Mouse (Mus musculus) T-cell, adult 2 months (primary cell): ENCODE data around the gene D5Ertd579e.

Experiments used
- DNase-seq: peaks from one replicate; pipeline ENCODE4 v3.0.0; 2022; ENCODE audit warnings: low spot score

Gene D5Ertd579e

GRCm38 (mm10) chr5:36695461-36696231 lies at the start of gene D5Ertd579e:
Gene D5Ertd579e (minus strand): TSS chr5:36696024.
- DNase-seq: peak; percentile 89

- DNase-seq: peak; percentile 68
These were observed 46.5 kb upstream of the D5Ertd579e start for GRCm38 (mm10) chr5:36742126-36742848.

GRCm38 (mm10) chr5:36739829-36740228 lies 44.0 kb upstream of the D5Ertd579e start:
- DNase-seq: no peak

- DNase-seq: no peak
These were observed 43.2 kb upstream of the D5Ertd579e start for GRCm38 (mm10) chr5:36738799-36739615.

- DNase-seq: no peak
These were observed 41.9 kb upstream of the D5Ertd579e start for GRCm38 (mm10) chr5:36737765-36738164.

GRCm38 (mm10) chr5:36736009-36736408 lies 40.2 kb upstream of the D5Ertd579e start:
- no peak for DNase-seq

DNA sequence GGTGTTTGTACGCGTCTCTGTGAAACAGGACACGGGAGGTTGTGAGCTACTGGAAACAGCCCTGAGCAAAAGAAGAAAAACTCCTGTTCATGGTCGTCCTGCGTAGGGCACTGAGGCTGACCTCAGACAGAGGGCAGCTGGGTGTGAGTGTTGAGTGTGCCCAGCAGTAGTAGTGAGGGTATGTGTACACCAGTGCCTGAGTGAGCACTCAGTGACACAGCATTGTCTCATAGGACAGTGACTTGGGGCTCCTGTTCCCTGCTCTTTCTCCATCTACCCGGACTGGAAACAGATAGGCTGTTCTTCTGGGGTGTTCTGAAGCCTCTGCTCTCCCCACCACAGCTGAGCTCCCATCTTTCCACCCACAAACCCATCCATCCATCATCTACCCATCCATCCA lies 39.3 kb upstream of the D5Ertd579e start:
- no peak for DNase-seq

DNA sequence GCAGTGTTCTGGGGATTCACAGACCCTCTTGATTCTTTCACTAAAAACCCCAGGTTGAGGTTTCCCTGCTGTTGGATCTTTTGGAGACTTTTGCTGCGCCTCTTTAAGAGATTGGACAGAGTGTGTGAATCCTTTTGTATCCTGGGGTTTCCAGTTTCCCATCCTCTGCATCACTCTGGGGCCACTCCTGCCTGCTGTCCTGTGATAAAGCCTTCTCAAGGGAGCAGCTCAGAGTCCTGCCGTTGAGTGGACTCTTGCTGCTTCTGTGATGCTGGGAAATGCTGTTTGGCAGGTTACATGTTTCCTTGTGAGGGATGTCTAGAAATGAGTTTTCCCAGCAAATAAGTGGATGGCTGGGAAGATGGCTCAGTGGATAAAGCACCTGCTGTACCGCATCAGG lies 37.6 kb upstream of the D5Ertd579e start:
- no peak for DNase-seq

- DNase-seq: no peak
These were observed 36.3 kb upstream of the D5Ertd579e start for GRCm38 (mm10) chr5:36731901-36732652.

- no peak for DNase-seq
These were observed 34.9 kb upstream of the D5Ertd579e start for GRCm38 (mm10) chr5:36730689-36731088.

- no peak for DNase-seq
These were observed 34.1 kb upstream of the D5Ertd579e start for GRCm38 (mm10) chr5:36729923-36730322.

DNA sequence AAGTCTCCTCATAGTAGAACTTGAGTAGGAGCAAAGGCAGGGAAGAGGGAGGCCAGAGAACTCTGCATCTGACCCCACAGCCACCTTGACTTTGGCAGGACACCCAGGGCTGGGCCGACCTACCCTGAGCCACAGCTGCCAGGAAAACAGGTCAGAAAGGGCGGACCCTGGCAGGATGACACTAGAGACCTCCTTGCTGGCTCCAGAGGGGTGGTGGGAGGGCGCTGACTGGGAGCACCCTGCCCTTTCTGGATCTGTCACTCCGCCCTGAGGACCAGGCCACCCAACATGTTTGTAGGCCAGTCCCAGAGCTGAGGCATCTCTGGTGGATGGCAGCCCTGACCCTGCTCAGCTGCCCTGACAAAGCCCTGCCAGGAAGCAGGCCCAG lies 33.3 kb upstream of the D5Ertd579e start:
- DNase-seq: no peak

GRCm38 (mm10) chr5:36728403-36729085 lies 32.7 kb upstream of the D5Ertd579e start:
- no peak for DNase-seq

DNA sequence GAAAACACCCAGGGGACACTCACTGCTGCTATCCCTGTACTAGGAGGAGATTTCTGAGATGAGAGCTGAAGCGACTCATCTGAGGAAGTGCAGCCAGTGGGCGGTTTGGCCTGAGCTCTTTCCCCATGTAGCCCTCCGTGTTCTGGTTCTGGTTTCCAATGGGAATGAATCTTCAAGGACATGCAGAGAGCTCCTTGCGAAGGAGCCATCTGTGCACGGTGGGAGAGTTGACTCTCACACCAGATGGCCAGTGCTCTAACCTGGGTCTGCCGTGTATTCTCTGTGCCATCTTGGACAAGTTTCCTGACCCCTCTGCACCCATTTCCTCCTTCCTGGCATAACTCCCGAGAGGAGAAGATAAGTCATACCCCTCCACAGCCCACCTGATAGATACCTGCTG lies 32.0 kb upstream of the D5Ertd579e start:
- no peak for DNase-seq

- DNase-seq: no peak
These were observed 31.3 kb upstream of the D5Ertd579e start for GRCm38 (mm10) chr5:36727136-36727535.

GRCm38 (mm10) chr5:36726387-36726801 lies 30.6 kb upstream of the D5Ertd579e start:
- no peak for DNase-seq

DNA sequence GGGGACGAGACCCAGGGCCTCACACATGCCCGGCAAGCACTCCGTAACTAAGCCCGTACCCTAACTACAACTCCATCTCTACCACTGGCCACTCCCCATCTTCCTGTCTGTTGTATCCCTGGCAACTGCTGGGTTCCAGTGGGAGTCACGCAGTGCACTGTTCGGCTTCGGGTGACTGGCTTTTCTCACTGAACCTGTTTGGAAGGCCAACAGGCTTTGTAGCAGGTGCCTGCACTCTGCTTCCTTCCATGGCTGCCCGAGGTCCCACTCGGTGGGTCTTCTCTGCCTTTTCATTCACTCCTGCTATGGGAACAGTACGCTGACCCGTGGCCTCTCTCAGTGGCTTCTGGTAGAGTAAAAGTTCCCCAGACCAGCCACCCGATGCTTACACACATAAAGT lies 30.0 kb upstream of the D5Ertd579e start:
- DNase-seq: no peak

- DNase-seq: no peak
These were observed 28.4 kb upstream of the D5Ertd579e start for GRCm38 (mm10) chr5:36724274-36724673.

DNA sequence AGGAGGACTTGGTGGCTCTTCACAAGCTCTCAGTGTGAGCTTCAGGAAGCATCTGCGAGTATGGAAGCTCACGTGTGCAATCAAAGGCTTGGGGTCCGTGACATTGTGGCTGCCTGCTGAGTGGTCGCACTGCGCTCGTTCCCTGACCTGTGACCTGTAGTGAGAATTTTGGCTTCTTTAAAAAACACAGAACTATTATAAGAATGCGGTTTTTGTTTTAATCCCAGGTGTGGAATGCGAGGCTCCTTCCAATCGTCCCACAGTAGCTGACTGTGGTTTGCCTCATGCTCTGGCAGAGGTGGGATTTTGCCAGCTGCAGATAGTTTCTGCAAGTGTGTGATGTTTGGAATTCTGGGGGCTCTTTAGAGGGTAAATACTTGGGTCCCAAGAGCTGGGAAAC lies 27.5 kb upstream of the D5Ertd579e start:
- no peak for DNase-seq

DNA sequence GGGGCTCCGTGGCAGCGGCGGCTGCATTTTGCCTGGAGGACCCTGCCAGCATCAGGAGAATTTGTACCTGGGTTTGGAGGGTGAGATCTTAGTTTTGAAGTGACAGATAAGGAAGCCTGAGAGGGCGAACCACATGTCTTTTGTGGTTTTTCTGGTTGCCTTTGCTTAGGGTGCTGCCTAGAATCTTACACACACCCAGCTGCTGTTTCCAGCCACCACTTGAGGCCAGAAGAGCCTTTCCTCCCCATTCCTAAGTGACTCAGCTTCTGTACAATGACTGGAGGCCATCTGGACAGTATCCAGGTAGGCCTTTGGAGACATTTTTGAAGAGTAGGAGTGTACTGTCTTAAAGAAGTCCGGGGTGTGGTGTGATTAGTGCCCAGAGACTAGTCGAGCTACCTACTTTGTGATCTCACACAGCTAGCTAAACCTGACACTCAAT lies 26.6 kb upstream of the D5Ertd579e start:
- peak; percentile 39 for DNase-seq

DNA sequence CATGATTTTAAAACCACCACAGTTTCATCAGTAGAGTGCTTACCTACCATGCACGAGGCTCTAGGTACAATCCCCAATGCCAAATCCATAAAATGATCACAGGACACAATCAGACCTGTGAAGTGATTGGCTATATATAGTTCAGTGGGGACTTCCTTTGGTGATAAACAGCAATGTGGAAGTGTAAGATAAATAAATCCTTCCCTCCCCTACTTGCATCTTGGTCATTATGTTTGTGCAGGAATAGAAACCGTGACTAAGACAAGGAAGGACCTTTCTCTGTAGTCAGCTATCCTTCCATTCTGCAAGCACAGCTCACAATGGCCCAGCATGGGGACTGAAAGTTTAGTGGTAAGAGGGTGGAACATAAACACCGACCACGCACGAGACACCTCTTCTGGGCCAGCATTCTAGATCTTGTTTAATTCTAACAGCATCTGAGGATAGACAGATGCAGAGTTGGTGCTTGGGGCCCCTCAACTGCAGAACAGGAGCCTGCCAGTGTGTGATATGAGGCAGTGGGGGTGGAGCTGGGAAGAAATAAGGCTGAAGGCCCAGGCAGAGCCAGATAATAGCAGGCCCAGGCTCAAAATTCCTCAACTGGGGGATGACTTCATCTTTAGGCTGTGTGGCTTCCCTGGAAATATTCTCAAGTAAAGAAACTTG lies 25.0 kb upstream of the D5Ertd579e start:
- no peak for DNase-seq
